Mouse (Mus musculus): ENCODE results near the gene Kctd3. TPM values are rescaled to one million over a fixed set of nuclear protein-coding genes. Genes with fewer than 3 reads are reported as not detected.

Kctd3 gene
- polyA plus RNA-seq (2012; ENCODE audit: insufficient read depth, low replicate concordance), result 23.4 and 53.9 TPM in 2 replicates

DNA sequence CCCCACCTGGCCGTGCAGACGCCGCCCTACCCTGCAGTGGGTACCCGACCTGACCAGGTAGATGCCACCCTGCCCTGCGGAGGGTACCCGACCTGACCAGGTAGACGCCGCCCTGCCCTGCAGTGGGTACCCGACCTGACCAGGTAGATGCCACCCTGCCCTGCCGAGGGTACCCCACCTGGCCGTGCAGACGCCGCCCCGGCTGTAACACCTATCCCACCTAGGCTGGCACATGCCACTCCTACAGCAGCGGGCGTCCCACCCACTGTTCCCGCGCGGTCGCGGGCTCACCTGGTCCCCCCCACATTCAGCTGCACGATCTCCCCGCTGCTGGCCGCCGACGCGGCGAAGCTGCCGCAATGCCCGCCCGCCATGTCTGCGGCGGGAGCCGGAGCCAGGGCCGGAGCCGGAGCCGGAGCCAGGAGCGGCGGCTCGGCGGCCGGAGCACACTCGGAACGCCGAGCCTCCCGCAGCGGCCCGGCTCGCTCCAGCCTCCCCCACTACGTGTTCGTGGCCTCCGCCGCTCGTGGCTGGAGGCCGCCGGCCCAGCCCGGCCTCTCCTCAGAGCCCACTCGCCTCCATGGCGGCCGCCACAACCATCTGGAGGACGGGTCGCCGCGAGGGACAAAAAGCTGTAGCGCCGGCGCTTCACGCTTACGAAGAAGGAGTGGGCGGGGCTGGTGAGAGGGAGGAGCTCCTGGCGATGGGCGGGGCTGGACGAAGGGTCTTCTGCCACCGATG, at the start of gene Kctd3:
Gene Kctd3 (minus strand): TSS at position 603 of the 741 bp plus-strand sequence.
- H3K36me3 ChIP-seq (replicated peaks; ENCODE audit: low read length), result peaks cover 18% of the 10 kb centered on the region
- no peak for TF ChIP-seq FLI1 (IDR thresholded peaks at IDR 0.05; ENCODE audit: low read length)
- peaks cover 7% of the 10 kb centered on the region for H3K27me3 ChIP-seq (replicated peaks)
- no peaks in the 10 kb centered on the region for H3K9me3 ChIP-seq
- H3K4me1 ChIP-seq, result peaks cover 47% of the 10 kb centered on the region
- H3K4me3 ChIP-seq (replicated peaks), result peak within 1 kb of the TSS; percentile 99

DNA sequence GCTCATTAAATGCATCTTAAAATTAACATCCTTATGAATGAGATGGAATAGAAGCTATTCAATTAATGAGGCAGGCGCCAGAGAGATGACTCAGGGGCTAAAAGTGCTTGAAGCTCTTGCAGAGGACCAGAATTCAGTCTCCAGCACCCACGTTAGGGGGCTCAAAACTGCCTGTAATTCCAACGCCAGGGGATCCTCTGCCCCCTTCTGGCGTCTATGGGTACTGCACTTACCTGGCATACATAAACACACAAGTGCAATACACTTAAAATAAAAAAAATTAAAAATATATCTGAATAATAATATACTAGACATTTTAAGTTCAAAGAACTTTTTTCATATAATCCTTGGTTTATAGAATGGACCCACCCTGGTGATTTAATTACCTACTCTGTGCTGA, 49.8 kb upstream of the Kctd3 start:
- Histone ChIP-seq H3K4me3 (replicated peaks) (no peak overlapping the region), H3K27me3 (replicated peaks) (no peaks in the 10 kb centered on the region), H3K4me1 (no peaks in the 10 kb centered on the region), H3K36me3 (replicated peaks; ENCODE audit: low read length) (no peaks in the 10 kb centered on the region), H3K9me3 (peaks cover 6% of the 10 kb centered on the region)
- TF ChIP-seq FLI1 (IDR thresholded peaks at IDR 0.05; ENCODE audit: low read length) (no peak), GATA1 (IDR thresholded peaks at IDR 0.05; ENCODE audit: borderline replicate concordance, low read length) (no peak)

DNA sequence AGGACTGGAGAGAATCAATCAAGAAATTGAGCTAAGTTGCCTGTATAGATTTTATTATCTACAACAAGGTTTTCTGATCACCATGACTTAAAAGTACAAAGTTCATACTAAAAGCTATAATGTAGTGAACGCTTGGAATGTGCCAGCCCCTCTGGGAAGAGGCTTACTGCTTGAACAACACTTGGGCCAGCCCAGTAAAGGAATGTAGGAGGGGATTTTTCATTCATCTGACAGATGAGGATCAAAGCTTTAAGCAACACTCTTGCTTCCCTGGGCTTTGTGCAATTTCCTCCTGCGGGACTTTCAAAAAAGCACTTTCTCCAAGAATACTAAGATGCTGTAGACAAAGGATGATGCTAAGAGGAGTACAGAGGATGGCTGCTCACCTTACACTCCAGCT, 48.3 kb upstream of the Kctd3 start:
- no peak for TF ChIP-seq FLI1 (IDR thresholded peaks at IDR 0.05; ENCODE audit: low read length)
- TF ChIP-seq GATA1 (IDR thresholded peaks at IDR 0.05; ENCODE audit: borderline replicate concordance, low read length), result no peak
- no peaks in the 10 kb centered on the region for H3K4me1 ChIP-seq
- H3K4me3 ChIP-seq (replicated peaks), result no peak overlapping the region

DNA sequence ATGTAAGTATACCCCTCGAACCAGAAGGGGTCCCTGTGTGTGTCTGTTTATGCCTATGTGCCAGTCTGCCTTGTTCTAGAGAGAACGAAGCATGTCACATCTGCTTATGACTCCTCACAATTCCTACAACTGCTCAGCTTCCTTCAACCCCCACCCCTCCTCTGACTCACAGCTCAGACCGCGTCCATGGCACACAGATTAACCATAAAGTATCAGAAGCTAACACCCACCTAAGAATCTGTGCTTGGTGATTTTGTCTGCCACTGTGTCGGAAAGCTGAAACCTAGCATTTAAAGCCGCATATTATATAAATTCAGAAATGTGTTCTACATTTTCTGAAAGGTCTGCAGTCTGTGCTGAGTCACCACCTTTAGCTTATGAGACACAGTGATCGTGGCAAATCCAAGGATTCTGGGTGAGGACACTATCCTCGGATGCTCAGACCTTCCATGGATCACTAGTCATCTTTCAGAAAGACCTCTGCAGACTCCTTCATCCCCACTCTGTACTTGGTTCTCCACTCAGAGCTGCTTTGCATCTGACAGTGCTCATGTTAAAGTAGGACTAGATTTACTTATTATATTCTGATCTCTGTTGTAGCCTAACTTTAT, 47.4 kb upstream of the Kctd3 start:
- Histone ChIP-seq H3K4me3 (replicated peaks) (no peak overlapping the region), H3K27me3 (replicated peaks) (no peaks in the 10 kb centered on the region), H3K4me1 (no peaks in the 10 kb centered on the region), H3K36me3 (replicated peaks; ENCODE audit: low read length) (no peaks in the 10 kb centered on the region), H3K9me3 (peaks cover 15% of the 10 kb centered on the region)
- no peak for TF ChIP-seq FLI1 (IDR thresholded peaks at IDR 0.05; ENCODE audit: low read length)
- TF ChIP-seq GATA1 (IDR thresholded peaks at IDR 0.05; ENCODE audit: borderline replicate concordance, low read length), result no peak

More for the DNA sequence above, 48.3 kb upstream of the Kctd3 start:
- Histone ChIP-seq H3K36me3 (replicated peaks; ENCODE audit: low read length) (no peaks in the 10 kb centered on the region), H3K27me3 (replicated peaks) (no peaks in the 10 kb centered on the region), H3K9me3 (peaks cover 15% of the 10 kb centered on the region)

DNA sequence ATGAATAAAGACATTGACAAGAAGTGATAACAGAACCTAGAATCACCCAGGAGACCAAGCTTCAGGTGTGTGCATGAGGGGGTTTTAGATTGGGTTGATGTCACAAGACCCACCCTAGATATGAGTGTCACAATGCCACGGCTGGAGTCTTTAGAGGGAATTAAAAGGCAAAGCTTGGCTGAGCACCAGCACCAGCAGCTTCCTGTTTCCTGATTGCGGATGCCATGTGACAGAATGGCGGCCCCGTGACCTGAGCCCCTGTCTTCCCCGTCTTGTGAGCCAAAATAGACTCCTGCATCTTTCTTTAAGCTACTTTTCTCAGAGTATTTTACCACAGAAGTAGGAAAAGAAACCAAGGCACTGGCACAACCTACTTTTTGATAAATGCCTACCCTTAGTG, 46.5 kb upstream of the Kctd3 start:
- Histone ChIP-seq H3K4me1 (no peaks in the 10 kb centered on the region), H3K4me3 (replicated peaks) (no peak overlapping the region), H3K27me3 (replicated peaks) (no peaks in the 10 kb centered on the region), H3K9me3 (peaks cover 15% of the 10 kb centered on the region), H3K36me3 (replicated peaks; ENCODE audit: low read length) (no peaks in the 10 kb centered on the region)
- TF ChIP-seq FLI1 (IDR thresholded peaks at IDR 0.05; ENCODE audit: low read length) (no peak), GATA1 (IDR thresholded peaks at IDR 0.05; ENCODE audit: borderline replicate concordance, low read length) (no peak)

DNA sequence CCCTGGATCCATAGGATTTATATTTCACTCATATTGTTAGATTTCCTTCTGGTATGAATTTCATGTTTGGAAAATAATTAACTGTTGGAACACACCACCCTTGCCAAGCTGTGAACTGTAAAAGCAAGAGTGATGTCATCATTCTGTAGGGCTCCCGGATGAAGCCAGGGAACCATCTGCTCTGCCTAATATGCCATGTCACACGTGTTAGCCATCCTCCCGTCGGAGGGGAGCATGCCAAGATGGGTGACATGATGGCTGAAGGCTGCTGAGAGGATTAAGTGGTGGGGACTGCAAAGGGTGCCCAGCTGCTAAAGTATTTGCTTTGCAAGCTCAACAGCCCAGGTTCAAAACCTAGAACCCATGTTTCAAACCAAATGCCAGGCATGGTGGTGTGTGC, 44.5 kb upstream of the Kctd3 start:
- Histone ChIP-seq H3K9me3 (peaks cover 24% of the 10 kb centered on the region), H3K4me1 (no peaks in the 10 kb centered on the region), H3K27me3 (replicated peaks) (no peaks in the 10 kb centered on the region), H3K4me3 (replicated peaks) (no peak overlapping the region), H3K36me3 (replicated peaks; ENCODE audit: low read length) (no peaks in the 10 kb centered on the region)
- TF ChIP-seq GATA1 (IDR thresholded peaks at IDR 0.05; ENCODE audit: borderline replicate concordance, low read length), result no peak
- no peak for TF ChIP-seq FLI1 (IDR thresholded peaks at IDR 0.05; ENCODE audit: low read length)

DNA sequence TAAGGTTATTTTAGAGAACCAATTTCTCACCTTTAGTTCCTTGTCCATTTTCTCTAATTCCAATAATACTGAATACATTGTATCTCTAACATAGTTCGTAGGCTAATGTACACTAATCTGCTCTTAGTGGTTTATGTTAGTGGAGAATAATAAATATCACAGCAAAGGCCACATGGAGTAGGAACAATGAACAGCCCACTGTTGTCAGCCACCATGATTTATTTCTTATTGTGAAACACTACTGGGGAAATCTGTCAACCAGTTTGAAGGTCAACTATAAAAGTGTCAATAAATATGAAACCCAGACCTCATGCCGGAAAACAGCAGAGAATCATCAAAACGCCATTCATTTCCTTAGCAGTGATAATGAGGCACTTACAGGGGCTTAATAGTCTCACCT, 42.5 kb upstream of the Kctd3 start:
- peaks cover 28% of the 10 kb centered on the region for H3K9me3 ChIP-seq
- H3K27me3 ChIP-seq (replicated peaks), result no peaks in the 10 kb centered on the region
- no peak for TF ChIP-seq FLI1 (IDR thresholded peaks at IDR 0.05; ENCODE audit: low read length)
- TF ChIP-seq GATA1 (IDR thresholded peaks at IDR 0.05; ENCODE audit: borderline replicate concordance, low read length), result no peak
- H3K36me3 ChIP-seq (replicated peaks; ENCODE audit: low read length), result no peaks in the 10 kb centered on the region
- H3K4me1 ChIP-seq, result no peaks in the 10 kb centered on the region
- no peak overlapping the region for H3K4me3 ChIP-seq (replicated peaks)

DNA sequence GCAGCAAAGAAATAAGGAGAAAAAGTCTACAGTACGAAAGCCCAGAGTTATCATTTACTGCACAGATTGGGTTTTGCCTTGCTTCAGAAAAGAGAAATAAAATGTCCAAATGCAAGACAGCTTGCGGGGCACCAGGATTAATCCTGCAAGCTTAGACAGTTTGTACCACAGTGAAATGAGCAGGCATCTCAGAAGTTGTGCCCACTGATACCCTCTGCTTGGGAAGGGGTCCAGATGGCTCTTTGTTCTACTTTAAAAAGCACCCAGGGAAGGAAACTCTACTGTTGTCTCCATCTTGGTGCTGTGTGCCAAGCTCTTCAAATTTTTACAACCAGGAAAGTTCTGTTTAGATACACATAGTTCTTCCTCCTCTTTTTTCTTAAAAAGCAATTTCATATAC, 40.7 kb upstream of the Kctd3 start:
- TF ChIP-seq FLI1 (IDR thresholded peaks at IDR 0.05; ENCODE audit: low read length) (no peak), GATA1 (IDR thresholded peaks at IDR 0.05; ENCODE audit: borderline replicate concordance, low read length) (no peak)
- Histone ChIP-seq H3K4me3 (replicated peaks) (no peak overlapping the region), H3K36me3 (replicated peaks; ENCODE audit: low read length) (no peaks in the 10 kb centered on the region), H3K27me3 (replicated peaks) (no peaks in the 10 kb centered on the region), H3K4me1 (no peaks in the 10 kb centered on the region), H3K9me3 (peaks cover 29% of the 10 kb centered on the region)

DNA sequence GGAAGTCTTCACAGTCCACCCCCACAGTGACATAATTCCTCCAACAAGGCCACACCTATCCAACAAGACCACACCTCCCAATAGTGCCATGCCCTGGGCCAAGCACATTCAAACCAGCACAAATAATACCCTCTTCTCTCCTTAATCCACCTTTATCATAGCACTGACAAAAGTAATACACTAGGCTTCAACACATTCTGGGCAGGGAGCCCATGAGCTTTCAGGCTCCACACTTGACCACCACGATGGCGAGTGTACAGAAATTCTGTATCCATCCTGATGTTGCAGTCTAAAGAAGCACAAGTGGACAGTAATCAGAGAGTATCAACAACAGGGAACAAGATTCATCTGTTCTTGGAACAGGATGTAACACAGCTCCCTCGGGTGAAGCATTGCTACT, 40.3 kb upstream of the Kctd3 start:
- no peaks in the 10 kb centered on the region for H3K4me1 ChIP-seq
- no peak overlapping the region for H3K4me3 ChIP-seq (replicated peaks)
- no peak for TF ChIP-seq FLI1 (IDR thresholded peaks at IDR 0.05; ENCODE audit: low read length)
- TF ChIP-seq GATA1 (IDR thresholded peaks at IDR 0.05; ENCODE audit: borderline replicate concordance, low read length), result no peak
- no peaks in the 10 kb centered on the region for H3K27me3 ChIP-seq (replicated peaks)
- H3K36me3 ChIP-seq (replicated peaks; ENCODE audit: low read length), result no peaks in the 10 kb centered on the region
- H3K9me3 ChIP-seq, result peaks cover 29% of the 10 kb centered on the region

DNA sequence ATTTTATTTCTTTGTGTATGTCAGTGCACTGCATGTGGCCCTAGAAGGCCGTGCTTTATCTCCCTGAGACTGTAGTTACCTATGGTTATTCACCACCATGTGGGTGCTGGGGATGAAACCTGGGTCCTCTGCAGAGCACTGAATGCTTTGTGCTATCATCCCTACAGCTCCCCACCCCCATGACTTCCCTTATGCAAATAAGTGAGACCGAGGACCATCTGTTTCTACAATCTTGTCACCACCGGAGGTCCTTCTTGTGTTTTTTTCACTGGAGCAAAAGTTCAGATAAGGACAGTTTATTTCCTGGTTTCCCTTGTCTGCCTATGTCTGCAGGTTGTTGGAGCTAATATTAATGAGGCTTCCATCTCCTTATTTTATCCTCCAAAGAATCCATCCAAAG, 39.2 kb upstream of the Kctd3 start:
- Histone ChIP-seq H3K36me3 (replicated peaks; ENCODE audit: low read length) (no peaks in the 10 kb centered on the region), H3K4me3 (replicated peaks) (no peak overlapping the region), H3K9me3 (peaks cover 30% of the 10 kb centered on the region), H3K4me1 (no peaks in the 10 kb centered on the region), H3K27me3 (replicated peaks) (no peaks in the 10 kb centered on the region)
- TF ChIP-seq FLI1 (IDR thresholded peaks at IDR 0.05; ENCODE audit: low read length) (no peak), GATA1 (IDR thresholded peaks at IDR 0.05; ENCODE audit: borderline replicate concordance, low read length) (no peak)
